Mouse (Mus musculus): Measurements from ENCODE around the gene Cox5a.
A peak's percentile ranks its signal among the peaks of the same experiment; 100 is the strongest.

Gene Cox5a

GRCm38 (mm10) chr9:57521056-57521911 lies at the start of gene Cox5a:
Gene Cox5a, plus strand, starts transcription at chr9:57521274.
- peak; percentile 94 for DNase-seq

- peak; percentile 88 for DNase-seq
These were observed 35.3 kb upstream of the Cox5a start for GRCm38 (mm10) chr9:57485774-57486173.

- no peak for DNase-seq
These were observed 33.3 kb upstream of the Cox5a start for GRCm38 (mm10) chr9:57487807-57488206.

- no peak for DNase-seq
These were observed 27.5 kb upstream of the Cox5a start for GRCm38 (mm10) chr9:57493532-57493931.

GRCm38 (mm10) chr9:57494970-57495369 lies 26.1 kb upstream of the Cox5a start:
- DNase-seq = no peak

GRCm38 (mm10) chr9:57497236-57497635 lies 23.8 kb upstream of the Cox5a start:
- DNase-seq = no peak

- DNase-seq = no peak
These were observed 22.5 kb upstream of the Cox5a start for GRCm38 (mm10) chr9:57498536-57498935.

GRCm38 (mm10) chr9:57501452-57501851 lies 19.6 kb upstream of the Cox5a start:
- peak; percentile 58 for DNase-seq

- DNase-seq = peak; percentile 59
These were observed 19.2 kb upstream of the Cox5a start for GRCm38 (mm10) chr9:57501861-57502260.

- DNase-seq = no peak
These were observed 18.0 kb upstream of the Cox5a start for GRCm38 (mm10) chr9:57502911-57503621.

- peak; percentile 45 for DNase-seq
These were observed 17.3 kb upstream of the Cox5a start, which contains the start of gene Rpp25 for GRCm38 (mm10) chr9:57503622-57504380. Gene Rpp25, plus strand, starts transcription at chr9:57504026.

- peak; percentile 67 for DNase-seq
These were observed 16.7 kb upstream of the Cox5a start for GRCm38 (mm10) chr9:57504381-57504700.

- no peak for DNase-seq
These were observed 16.2 kb upstream of the Cox5a start for GRCm38 (mm10) chr9:57504891-57505290.

- DNase-seq = peak; percentile 48
These were observed 15.4 kb upstream of the Cox5a start for GRCm38 (mm10) chr9:57505700-57506099.

- no peak for DNase-seq
These were observed 10.5 kb upstream of the Cox5a start for GRCm38 (mm10) chr9:57510577-57510976.

GRCm38 (mm10) chr9:57517113-57517512 lies 4.0 kb upstream of the Cox5a start:
- DNase-seq = peak; percentile 78

GRCm38 (mm10) chr9:57520375-57521055 lies 559 bp upstream of the Cox5a start:
- no peak for DNase-seq

GRCm38 (mm10) chr9:57522114-57522860 lies 1.2 kb downstream of the Cox5a start:
- DNase-seq = no peak

- DNase-seq = no peak
These were observed 1.8 kb downstream of the Cox5a start for GRCm38 (mm10) chr9:57522861-57523246.

GRCm38 (mm10) chr9:57523754-57524153 lies 2.7 kb downstream of the Cox5a start:
- DNase-seq = no peak

- no peak for DNase-seq
These were observed 3.4 kb downstream of the Cox5a start for GRCm38 (mm10) chr9:57524439-57524838.

GRCm38 (mm10) chr9:57525516-57525915 lies 4.4 kb downstream of the Cox5a start:
- DNase-seq = no peak
